Mouse (Mus musculus): ENCODE results near the gene Dgkg. TPM values are rescaled to one million over a fixed set of nuclear protein-coding genes. Genes with fewer than 3 reads are reported as not detected.

The Dgkg gene
- polyA plus RNA-seq, 1 experiment from 2014 or later, result 3.5 TPM

- no peak overlapping the region for H3K27ac ChIP-seq (ENCODE audit: low read depth, low read length)
- ATAC-seq, result no peak
- WGBS, result 61% methylated on average over 3 of the region's 3 CpGs
- H3K27me3 ChIP-seq (replicated peaks; ENCODE audit: control insufficient read depth, insufficient read depth, low read length), result no peaks in the 10 kb centered on the region
- TF ChIP-seq CTCF (IDR thresholded peaks at IDR 0.05; ENCODE audit: low read depth), result no peak
- H3K4me3 ChIP-seq (ENCODE audit: low read depth, low read length), result no peak overlapping the region
- H3K9me3 ChIP-seq (ENCODE audit: control insufficient read depth), result no peaks in the 10 kb centered on the region
- H3K4me2 ChIP-seq (replicated peaks; ENCODE audit: low read depth), result no peak overlapping the region
- H3K36me3 ChIP-seq (ENCODE audit: control insufficient read depth, insufficient read depth), result no peaks in the 10 kb centered on the region
- H3K9ac ChIP-seq (ENCODE audit: low read depth, low read length), result no peak overlapping the region
- H3K4me1 ChIP-seq (replicated peaks; ENCODE audit: control insufficient read depth, insufficient read depth, low read length), result no peaks in the 10 kb centered on the region
Observed at GRCm38 (mm10) chr16:22637311-22637710, 19.7 kb downstream of the Dgkg start.

GRCm38 (mm10) chr16:22635706-22636105 is 21.3 kb downstream of the Dgkg start:
- no peak overlapping the region for H3K4me2 ChIP-seq (replicated peaks; ENCODE audit: low read depth)

GRCm38 (mm10) chr16:22633063-22633462 is 24.0 kb downstream of the Dgkg start:
- 82% methylated on average over 4 of the region's 4 CpGs for WGBS
- H3K9me3 ChIP-seq (ENCODE audit: control insufficient read depth), result no peaks in the 10 kb centered on the region

More at GRCm38 (mm10) chr16:22635706-22636105, 21.3 kb downstream of the Dgkg start:
- no peak overlapping the region for H3K4me3 ChIP-seq (ENCODE audit: low read depth, low read length)
- no peak overlapping the region for H3K27ac ChIP-seq (ENCODE audit: low read depth, low read length)
- H3K27me3 ChIP-seq (replicated peaks; ENCODE audit: control insufficient read depth, insufficient read depth, low read length), result no peaks in the 10 kb centered on the region
- H3K4me1 ChIP-seq (replicated peaks; ENCODE audit: control insufficient read depth, insufficient read depth, low read length), result no peaks in the 10 kb centered on the region
- H3K9me3 ChIP-seq (ENCODE audit: control insufficient read depth), result no peaks in the 10 kb centered on the region
- H3K36me3 ChIP-seq (ENCODE audit: control insufficient read depth, insufficient read depth), result no peaks in the 10 kb centered on the region
- no peak for ATAC-seq
- 45% methylated on average over 8 of the region's 8 CpGs for WGBS
- no peak overlapping the region for H3K9ac ChIP-seq (ENCODE audit: low read depth, low read length)
- TF ChIP-seq CTCF (IDR thresholded peaks at IDR 0.05; ENCODE audit: low read depth), result no peak

GRCm38 (mm10) chr16:22630351-22630750 is 26.7 kb downstream of the Dgkg start:
- 82% methylated on average over 4 of the region's 4 CpGs for WGBS
- Histone ChIP-seq H3K36me3 (ENCODE audit: control insufficient read depth, insufficient read depth) (no peaks in the 10 kb centered on the region), H3K27ac (ENCODE audit: low read depth, low read length) (no peak overlapping the region), H3K4me1 (replicated peaks; ENCODE audit: control insufficient read depth, insufficient read depth, low read length) (no peaks in the 10 kb centered on the region), H3K27me3 (replicated peaks; ENCODE audit: control insufficient read depth, insufficient read depth, low read length) (no peaks in the 10 kb centered on the region), H3K4me2 (replicated peaks; ENCODE audit: low read depth) (no peak overlapping the region), H3K9ac (ENCODE audit: low read depth, low read length) (no peak overlapping the region), H3K4me3 (ENCODE audit: low read depth, low read length) (no peak overlapping the region), H3K9me3 (ENCODE audit: control insufficient read depth) (no peaks in the 10 kb centered on the region)
- ATAC-seq, result no peak
- TF ChIP-seq CTCF (IDR thresholded peaks at IDR 0.05; ENCODE audit: low read depth), result no peak

More at GRCm38 (mm10) chr16:22633063-22633462, 24.0 kb downstream of the Dgkg start:
- no peak overlapping the region for H3K4me3 ChIP-seq (ENCODE audit: low read depth, low read length)
- H3K36me3 ChIP-seq (ENCODE audit: control insufficient read depth, insufficient read depth), result no peaks in the 10 kb centered on the region
- no peak for TF ChIP-seq CTCF (IDR thresholded peaks at IDR 0.05; ENCODE audit: low read depth)
- H3K27me3 ChIP-seq (replicated peaks; ENCODE audit: control insufficient read depth, insufficient read depth, low read length), result no peaks in the 10 kb centered on the region
- H3K27ac ChIP-seq (ENCODE audit: low read depth, low read length), result no peak overlapping the region
- no peak for ATAC-seq
- no peak overlapping the region for H3K4me2 ChIP-seq (replicated peaks; ENCODE audit: low read depth)
- no peak overlapping the region for H3K9ac ChIP-seq (ENCODE audit: low read depth, low read length)
- no peaks in the 10 kb centered on the region for H3K4me1 ChIP-seq (replicated peaks; ENCODE audit: control insufficient read depth, insufficient read depth, low read length)

GRCm38 (mm10) chr16:22629900-22630299 is 27.1 kb downstream of the Dgkg start:
- no peaks in the 10 kb centered on the region for H3K36me3 ChIP-seq (ENCODE audit: control insufficient read depth, insufficient read depth)
- H3K4me2 ChIP-seq (replicated peaks; ENCODE audit: low read depth), result no peak overlapping the region
- no peaks in the 10 kb centered on the region for H3K27me3 ChIP-seq (replicated peaks; ENCODE audit: control insufficient read depth, insufficient read depth, low read length)
- H3K27ac ChIP-seq (ENCODE audit: low read depth, low read length), result no peak overlapping the region
- 83% methylated on average over 4 of the region's 4 CpGs for WGBS
- H3K9me3 ChIP-seq (ENCODE audit: control insufficient read depth), result no peaks in the 10 kb centered on the region
- H3K9ac ChIP-seq (ENCODE audit: low read depth, low read length), result no peak overlapping the region
- H3K4me3 ChIP-seq (ENCODE audit: low read depth, low read length), result no peak overlapping the region
- TF ChIP-seq CTCF (IDR thresholded peaks at IDR 0.05; ENCODE audit: low read depth), result no peak
- ATAC-seq, result no peak
- no peaks in the 10 kb centered on the region for H3K4me1 ChIP-seq (replicated peaks; ENCODE audit: control insufficient read depth, insufficient read depth, low read length)

GRCm38 (mm10) chr16:22625987-22626386 is 31.0 kb downstream of the Dgkg start:
- Histone ChIP-seq H3K9ac (ENCODE audit: low read depth, low read length) (no peak overlapping the region), H3K4me2 (replicated peaks; ENCODE audit: low read depth) (no peak overlapping the region), H3K27ac (ENCODE audit: low read depth, low read length) (no peak overlapping the region), H3K4me1 (replicated peaks; ENCODE audit: control insufficient read depth, insufficient read depth, low read length) (0 out of 2 replicates have a peak, but pooled peaks cover 4% of the 10 kb centered on the region), H3K9me3 (ENCODE audit: control insufficient read depth) (no peaks in the 10 kb centered on the region), H3K4me3 (ENCODE audit: low read depth, low read length) (no peak overlapping the region), H3K27me3 (replicated peaks; ENCODE audit: control insufficient read depth, insufficient read depth, low read length) (no peaks in the 10 kb centered on the region), H3K36me3 (ENCODE audit: control insufficient read depth, insufficient read depth) (no peaks in the 10 kb centered on the region)
- TF ChIP-seq CTCF (IDR thresholded peaks at IDR 0.05; ENCODE audit: low read depth), result no peak
- WGBS, result 70% methylated on average over 5 of the region's 5 CpGs
- no peak for ATAC-seq

- H3K9me3 ChIP-seq (ENCODE audit: control insufficient read depth), result no peaks in the 10 kb centered on the region
- ATAC-seq, result no peak
- H3K4me3 ChIP-seq (ENCODE audit: low read depth, low read length), result no peak overlapping the region
- H3K36me3 ChIP-seq (ENCODE audit: control insufficient read depth, insufficient read depth), result no peaks in the 10 kb centered on the region
- no peaks in the 10 kb centered on the region for H3K27me3 ChIP-seq (replicated peaks; ENCODE audit: control insufficient read depth, insufficient read depth, low read length)
- H3K4me1 ChIP-seq (replicated peaks; ENCODE audit: control insufficient read depth, insufficient read depth, low read length), result peaks cover 7% of the 10 kb centered on the region; the same call in 1 of the 2 replicates
- no peak for TF ChIP-seq CTCF (IDR thresholded peaks at IDR 0.05; ENCODE audit: low read depth)
- H3K4me2 ChIP-seq (replicated peaks; ENCODE audit: low read depth), result no peak overlapping the region
- WGBS, result 47% methylated on average over 5 of the region's 5 CpGs
- no peak overlapping the region for H3K9ac ChIP-seq (ENCODE audit: low read depth, low read length)
- no peak overlapping the region for H3K27ac ChIP-seq (ENCODE audit: low read depth, low read length)
Observed at GRCm38 (mm10) chr16:22625412-22625811, 31.6 kb downstream of the Dgkg start.

All from intestine, postnatal 0 days (tissue).